Mouse (Mus musculus) left cerebral cortex, postnatal 36 days (tissue): ENCODE data around the gene Grip2. TPM values are rescaled to one million over a fixed set of nuclear protein-coding genes. Genes with fewer than 3 reads are reported as not detected.

ENCODE experiments used
- DNase-seq, 2 experiments: peaks; one replicate each; pipeline ENCODE4 v3.0.0; 2021 to 2022; ENCODE audit warnings: low spot score in 2 of 2, mixed read lengths in 1 of 2
- intact Hi-C: fragments of 180-260 bp; cut with DNase I; formaldehyde crosslinking; loops from one replicate; pipeline ENCODE4 v1.15.1; 2025
- total RNA-seq, 2 experiments: library from RNA; stranded (reverse); gene quantifications; 2 replicates each; pipeline ENCODE4 v1.2.3; 2021

The Grip2 gene
- total RNA-seq = 10 to 100 TPM; 15.6 to 20.5 TPM

DNA sequence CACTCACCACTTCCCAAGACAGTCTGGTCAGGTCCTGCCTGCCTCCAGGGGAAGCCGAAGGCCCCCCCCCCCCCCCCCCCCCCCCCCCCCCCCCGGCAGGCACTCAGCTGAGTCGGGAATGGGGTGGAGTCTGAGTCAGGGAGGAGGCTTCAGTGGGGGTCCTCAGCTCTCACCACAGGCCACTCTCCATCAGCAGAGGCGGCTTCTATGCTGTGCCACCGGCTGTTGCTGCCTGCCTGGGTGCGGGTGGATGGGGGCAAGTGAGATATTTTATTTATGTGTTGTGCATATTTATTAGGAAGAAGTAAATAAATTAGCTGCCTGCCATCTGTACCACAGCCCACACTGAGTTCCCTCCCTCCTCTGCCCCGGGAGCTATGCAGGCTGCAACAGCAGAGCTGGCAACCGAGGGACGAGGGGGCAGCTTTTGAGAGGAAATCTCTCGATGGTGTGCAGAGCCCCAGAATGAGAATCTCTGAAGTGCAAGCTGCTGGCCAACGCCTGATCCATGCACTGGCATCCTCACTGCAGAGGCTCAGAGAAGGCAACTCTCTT, at the start of gene Grip2:
TSS of gene Grip2 (minus strand) at position 235 of the 555 bp plus-strand sequence.
- DNase-seq = no peak
- intact Hi-C loops = no loop called here

DNA sequence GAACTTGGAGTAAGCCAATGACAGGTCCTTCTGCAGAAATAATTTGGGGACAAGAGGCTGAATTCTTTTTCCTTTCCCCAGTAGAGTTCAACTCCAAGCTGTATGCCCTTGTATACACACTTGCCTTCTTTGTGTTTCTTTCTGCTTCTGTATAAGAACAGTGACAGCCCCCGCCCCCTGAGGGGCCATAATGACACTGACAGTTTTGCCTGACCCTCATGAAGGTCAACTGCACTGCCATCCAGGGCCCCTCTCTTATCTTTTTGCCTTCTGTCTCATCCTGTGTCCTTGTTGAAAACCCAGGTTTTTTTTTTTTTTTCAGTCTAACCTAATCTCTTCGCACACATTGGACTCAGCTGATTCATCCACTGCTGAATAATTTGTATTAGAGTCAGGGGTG, 45.7 kb upstream of the Grip2 start:
- DNase-seq = no peak
- intact Hi-C loops = no loop called here

DNA sequence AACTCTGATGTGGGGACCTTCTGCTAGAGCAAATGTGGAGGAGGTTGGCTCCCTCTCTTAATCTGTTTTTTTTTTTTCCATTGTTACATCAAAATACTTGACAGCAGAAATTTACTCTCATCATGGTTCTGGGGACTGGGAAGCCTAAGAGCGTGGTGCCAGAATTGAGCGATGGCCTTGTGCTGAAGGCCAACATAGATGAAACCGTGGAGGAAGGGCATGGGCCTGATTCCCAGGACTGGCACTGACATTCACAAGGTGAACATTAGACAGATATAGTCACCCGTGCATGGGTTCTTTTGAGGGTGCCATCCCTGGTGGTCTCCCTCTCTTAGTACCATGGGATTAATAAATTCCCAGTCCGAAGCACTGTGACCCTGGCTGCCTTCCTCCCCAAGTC, 41.0 kb upstream of the Grip2 start:
- DNase-seq = no peak
- intact Hi-C loops = no loop called here

DNA sequence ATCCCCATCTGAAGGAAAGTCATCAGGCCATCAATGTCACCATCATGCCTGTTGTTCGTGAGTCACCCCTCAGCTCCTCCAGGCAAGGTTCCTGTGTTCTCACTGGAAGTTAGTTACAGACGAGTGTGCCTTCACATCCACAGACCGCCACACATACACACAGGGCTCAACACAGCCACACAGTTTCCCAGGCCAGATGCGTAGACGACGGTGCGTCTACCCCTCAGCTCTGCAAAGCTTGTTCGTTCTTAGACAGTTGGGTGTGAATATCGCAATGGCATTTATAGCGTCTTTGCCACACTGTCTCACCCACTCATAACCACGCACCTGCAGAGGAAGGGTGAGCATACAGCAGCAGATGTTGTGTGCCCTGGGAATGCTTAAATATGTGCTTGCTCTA, 38.6 kb upstream of the Grip2 start:
- peak; percentile 60 to 61 for DNase-seq

DNA sequence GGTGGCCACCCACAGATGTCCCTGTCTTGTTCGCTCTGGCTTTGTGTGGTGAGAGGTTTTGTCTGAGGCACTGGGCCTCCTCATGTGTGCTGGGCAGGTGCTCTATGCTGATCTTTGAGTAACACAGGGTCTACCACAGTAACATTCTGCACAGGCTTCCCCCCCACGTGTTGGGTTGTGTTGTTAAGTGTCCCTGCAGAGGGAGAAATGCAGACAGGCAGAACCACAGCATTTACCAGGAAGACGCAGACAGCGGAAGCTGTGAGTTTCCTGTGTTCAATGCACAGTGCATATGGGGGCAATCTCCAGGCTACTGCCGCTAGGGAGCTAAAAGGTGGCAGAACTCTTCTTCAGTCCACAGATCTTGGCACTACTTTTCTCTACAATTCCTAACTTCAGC, 37.5 kb upstream of the Grip2 start:
- DNase-seq = no peak
- intact Hi-C loops = no loop called here

More for the DNA sequence above, 38.6 kb upstream of the Grip2 start:
- intact Hi-C loops = no loop called here

DNA sequence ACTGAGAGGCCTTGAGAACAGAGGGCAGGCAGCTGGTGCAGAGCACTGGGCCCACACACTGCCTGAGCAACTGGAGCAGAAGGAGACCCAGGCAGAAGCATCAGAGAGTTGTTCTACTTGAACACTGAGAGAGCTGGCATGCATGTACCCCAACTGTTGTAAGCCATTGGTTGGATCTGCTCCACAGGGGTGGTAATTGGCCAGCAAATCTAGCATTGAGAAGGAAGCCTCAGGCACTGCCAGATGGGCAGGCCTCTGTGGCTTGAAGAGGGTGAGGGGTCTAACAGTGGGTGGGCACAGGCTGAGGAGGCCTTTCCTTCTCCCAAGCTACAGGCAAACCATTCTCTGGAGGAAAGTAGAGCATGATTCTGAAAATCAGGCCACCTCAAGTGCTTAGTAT, 35.8 kb upstream of the Grip2 start:
- intact Hi-C loops = no loop called here
- DNase-seq = no peak

DNA sequence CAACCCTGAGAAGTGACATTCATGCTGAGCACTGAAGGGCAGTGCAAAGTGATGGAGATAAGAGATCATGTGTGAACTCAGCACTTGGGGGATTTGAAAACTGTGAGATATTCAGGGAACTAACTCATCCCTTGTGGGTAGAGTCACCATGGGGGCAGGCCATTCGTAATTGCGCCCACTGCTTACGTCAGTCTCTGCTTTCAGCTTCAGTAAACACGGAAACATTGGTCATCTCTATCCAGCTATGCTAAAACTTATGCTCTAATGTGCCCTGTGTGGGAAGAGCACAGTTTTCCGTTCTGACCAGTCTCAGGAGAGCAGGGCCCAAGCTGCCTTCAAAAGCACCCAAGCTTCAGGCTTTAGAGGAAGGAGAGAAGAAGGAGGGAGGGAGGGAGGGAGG, 31.3 kb upstream of the Grip2 start:
- intact Hi-C loops = loop anchor here (10.0 kb wide), 1 partner anchor 294 kb away; no protein-coding TSS in a partner anchor
- no peak for DNase-seq

DNA sequence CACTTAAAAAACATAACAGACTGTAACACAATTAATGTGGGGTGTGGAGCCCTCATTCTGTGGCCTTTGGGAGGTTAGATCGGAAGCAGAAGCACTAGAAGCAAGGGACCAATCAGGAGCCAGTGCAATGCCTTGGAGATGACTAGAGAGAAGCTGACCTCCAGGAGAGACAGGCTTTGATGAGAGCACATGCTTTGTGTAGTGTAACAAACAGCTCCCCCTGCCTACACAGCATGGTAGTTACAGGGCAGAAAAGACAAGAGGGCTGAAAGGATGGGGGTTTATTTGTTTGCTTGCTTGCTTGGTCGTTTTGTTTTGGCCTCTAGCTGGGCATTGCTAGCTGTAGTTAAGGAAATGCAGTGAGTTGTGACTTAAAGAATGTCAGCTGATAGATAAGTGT, 25.5 kb upstream of the Grip2 start:
- intact Hi-C loops = loop anchor here (2.0 to 10.0 kb wide), 2 partner anchors 76 to 288 kb away; no protein-coding TSS in a partner anchor
- no peak for DNase-seq

DNA sequence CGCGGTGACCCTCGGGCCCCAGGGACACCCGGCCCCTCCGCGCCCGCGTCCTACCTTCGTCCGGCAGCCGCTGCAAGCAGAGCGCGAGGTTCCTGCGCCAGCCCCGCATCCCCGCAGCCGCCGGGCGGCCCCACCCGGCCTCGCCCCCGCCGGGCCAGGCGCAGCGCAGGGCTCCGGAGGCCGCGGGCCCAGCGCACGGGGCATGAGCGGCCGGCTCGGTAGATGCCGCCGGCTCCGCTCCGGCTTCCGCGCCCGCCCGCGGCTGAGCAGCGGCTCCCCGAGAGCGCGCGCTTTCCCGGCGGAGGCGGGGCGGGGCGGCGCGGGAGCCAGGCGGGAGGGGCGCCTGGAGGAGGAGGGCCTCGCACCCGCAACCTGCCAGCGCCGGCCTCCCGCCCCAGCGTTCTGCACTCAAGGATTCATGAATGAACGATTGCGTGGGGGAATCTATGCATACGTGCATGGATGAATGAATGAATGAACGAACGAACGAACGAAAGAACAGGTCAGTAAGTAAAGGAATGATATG, 16.6 kb upstream of the Grip2 start:
- intact Hi-C loops = loop anchor here (5.0 to 10.0 kb wide), 2 partner anchors 36 to 319 kb away; no protein-coding TSS in a partner anchor
- DNase-seq = peak in 1 of 2 experiments; percentile 53

DNA sequence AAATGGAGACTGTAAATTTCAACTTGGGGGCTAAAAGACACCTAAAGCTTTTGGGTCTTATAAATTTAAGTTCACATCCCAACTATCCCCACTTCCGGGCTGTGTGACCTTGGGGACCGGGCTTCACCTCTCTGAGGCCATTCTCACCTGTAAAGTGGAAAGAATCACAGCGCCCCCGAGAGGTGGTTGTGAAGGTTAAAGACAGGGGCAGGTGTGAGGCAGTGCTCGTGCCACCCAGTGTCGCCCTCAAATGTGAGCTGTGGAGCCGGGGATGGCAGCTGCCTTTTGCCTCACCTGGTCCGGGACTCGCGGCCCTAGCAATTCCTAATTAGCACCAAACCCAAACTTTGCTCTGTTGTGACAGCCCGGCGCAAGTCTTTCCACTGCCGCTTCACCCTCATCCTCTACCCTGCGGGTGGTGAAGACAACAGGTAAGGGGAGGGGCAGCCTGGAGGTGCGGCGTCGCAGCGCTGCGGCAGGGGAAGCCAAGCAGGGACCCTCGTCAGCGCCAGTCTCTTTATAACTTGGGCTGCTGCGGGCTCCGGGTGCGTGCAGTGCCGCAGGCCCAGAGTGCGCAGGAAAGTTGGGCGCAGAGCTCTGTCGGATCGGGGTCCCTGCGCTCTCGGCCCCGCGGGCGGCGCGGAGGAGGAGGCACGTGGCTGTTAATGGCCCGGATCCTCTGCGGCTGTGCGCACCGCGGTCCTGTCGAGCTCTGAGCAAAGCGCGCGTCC, 16.0 kb upstream of the Grip2 start:
- DNase-seq = peak in 1 of 2 experiments; percentile 43
- intact Hi-C loops = loop anchor here (5.0 to 10.0 kb wide), 2 partner anchors 36 to 318 kb away; no protein-coding TSS in a partner anchor

DNA sequence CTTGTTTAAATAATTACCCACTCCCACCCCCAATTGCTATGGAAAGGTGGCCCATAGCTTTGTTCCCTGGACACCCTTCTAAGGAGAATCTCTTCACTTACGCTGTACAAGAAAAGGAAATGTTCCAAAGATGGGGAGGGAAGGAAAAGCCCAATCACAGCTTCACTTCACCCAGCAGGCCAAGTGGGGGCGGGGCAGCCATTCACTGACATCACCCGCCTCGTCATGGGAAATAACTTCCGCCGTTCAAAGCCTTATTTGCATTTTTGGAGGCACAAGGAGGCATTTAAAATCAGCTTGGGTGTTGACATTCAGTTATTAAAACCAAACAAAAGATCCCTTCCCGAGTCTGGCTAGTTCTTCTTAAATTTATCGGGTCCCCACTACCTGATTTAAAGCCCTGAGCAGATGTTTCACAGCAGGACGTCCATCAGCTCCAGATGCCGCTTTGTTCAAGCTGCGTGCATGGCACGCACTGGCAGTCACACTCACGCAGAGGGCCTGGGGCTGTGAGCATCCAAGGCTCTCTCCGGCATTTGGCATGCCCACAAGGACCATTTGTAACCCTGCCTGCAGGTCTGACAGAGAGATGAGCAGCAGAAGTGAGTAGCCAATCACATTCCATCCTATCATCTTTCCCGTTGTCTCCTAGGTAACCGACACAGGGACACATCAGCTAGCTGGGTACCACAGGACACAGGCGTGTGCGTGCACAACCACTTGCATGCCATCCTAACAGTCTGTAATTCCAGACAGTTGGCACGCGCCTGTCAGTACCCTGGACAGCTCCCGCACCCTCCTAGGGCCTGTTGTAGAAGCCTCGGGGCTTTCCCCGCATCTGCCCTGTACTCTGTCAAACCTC, 12.2 kb upstream of the Grip2 start:
- intact Hi-C loops = no loop called here

DNA sequence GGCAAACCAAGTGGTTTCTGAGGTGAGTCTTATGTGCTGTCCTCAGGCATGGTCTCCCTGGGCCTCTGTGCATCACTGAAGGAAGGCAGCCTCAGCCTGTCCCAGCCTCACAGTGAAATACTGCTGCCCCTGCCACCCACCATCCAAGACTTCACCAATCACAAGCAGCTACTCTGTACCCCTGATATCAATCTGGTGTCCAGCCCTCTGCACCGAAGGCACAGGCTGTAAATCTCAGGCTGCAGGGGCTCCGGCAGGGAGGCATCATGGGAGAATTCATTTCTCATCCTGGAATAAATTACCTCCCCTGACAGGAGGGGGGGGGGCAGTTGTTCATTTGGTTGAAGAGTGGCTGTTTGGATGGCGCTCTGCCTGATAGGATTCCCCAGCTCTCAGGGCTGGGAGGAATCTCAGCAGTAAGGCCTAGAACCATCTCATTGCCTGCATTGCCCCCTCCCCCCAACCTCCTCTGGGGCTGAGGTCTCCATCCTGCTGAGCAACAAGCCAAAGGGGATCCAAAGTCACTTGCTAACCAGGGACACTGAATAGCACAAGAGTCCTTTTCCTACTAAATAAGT, 5.9 kb upstream of the Grip2 start:
- intact Hi-C loops = no loop called here
- no peak for DNase-seq

More for the DNA sequence above, 12.2 kb upstream of the Grip2 start:
- peak; percentile 54 to 59 for DNase-seq

DNA sequence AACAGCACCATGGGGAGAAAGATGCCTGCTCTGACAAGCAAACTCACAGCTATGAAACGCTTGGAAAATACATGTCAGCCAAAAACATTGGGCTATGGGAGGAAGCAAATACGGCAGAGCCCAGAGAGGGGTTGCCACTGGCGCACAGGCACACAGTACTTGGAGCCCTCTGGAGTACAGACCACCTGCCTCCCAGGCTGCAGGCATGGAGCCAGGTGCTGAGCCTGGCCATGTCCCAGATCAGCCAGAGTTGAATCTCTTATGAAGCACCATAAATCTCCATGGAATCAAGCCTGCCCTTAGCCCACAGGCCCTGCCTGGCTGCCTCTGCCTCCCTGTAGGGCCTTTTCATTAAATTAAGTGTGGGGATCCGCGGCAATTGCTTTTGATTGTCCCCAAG, 876 bp upstream of the Grip2 start:
- no peak for DNase-seq
- intact Hi-C loops = no loop called here

DNA sequence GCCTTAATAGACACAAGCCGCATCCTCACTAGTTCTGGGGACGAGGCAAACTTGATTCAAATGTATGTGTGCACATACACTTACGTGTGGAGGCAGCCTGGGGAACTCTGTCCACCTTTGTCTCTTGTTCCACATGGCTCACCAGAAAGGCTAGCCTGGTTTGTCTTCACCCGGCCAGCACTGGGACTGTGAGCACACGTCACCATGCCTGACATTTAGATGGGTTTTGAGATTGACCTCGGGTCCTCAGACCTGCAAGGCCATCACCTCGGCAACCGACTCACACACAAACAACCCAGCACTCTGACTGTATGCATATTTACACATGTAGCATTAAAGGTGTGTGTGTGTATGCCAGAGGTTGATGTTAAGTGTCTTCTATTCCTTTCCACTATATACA, 8.8 kb downstream of the Grip2 start:
- intact Hi-C loops = no loop called here
- no peak for DNase-seq

DNA sequence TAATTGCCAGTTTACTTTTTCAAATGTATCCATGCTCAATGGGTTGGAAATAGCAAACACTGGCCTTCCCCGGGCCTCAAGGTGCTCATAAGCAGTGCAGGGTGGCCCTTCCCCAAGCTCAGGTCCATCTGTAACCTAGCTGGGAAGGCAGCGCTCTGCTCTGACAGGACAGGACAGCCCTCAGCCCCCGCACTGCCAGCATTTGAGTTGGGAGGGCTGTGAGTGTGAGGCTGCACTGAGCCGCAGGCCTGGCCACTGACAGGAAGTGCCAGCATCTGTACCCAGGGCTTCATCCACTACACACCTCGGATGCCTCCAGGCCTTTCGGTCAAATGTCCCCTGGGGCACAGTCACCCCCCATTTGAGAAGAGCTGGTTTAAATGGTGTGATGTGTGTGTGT, 11.1 kb downstream of the Grip2 start:
- intact Hi-C loops = no loop called here
- no peak for DNase-seq

DNA sequence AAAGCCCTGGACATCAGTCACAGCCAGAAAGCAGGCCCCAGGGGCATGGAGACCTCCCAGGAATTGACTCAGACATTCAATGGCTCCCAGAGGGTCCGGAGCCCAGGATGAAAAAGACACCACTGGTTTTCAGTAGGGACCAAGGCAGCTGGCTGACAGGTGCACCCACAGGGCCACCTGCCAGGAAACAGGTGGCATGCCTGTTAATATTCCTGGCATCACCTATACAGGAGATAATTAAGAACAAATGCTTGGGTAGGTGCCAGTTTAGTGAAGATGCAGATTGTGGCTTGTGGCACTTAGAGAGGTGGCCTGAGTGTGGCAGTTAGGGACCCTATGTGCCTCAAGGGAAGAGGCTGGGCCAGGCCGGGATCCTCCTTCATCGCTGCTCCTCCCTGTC, 13.4 kb downstream of the Grip2 start:
- intact Hi-C loops = no loop called here
- DNase-seq = no peak

DNA sequence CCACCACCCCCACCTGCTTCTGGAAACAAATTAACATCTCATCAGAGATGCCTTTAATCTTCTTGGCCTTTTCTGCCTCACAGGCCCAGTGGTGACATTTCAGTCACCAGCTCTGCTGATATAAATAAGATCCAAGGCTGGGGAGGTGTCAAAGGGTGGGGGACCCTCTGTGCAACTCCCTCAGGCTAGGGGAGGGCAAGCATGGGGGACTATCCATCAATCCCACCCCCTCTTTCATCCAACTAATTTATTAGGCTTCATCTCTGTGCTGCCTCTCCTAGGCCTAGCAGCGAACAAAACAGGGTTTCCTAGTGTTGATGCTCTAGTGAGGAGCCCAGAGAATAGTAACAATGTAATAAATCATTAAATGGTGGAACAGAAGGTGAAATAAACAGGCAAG, 17.0 kb downstream of the Grip2 start:
- intact Hi-C loops = no loop called here
- DNase-seq = no peak

DNA sequence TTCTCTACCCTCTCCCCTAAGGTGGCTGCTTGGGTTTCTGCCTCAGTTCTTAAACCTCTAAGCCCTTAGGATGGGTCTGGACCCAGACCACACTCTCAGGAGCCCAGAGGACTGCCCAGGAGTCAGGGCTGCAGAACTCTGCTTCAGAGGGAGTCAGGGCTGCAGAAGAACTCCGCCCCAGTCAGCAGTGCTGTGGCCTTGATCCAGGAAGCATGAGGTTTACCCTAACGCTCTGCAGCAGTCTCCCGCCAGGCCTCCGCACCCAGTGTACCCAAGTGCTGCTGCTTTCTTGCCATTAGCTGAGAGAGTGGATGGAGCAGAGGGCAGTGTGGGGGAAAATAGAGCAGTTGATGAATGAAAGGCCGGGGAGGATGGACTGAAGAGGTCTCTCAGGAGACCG, 19.0 kb downstream of the Grip2 start:
- DNase-seq = no peak
- intact Hi-C loops = loop anchor here (5.0 kb wide), 1 partner anchor 34 kb away; no protein-coding TSS in a partner anchor

DNA sequence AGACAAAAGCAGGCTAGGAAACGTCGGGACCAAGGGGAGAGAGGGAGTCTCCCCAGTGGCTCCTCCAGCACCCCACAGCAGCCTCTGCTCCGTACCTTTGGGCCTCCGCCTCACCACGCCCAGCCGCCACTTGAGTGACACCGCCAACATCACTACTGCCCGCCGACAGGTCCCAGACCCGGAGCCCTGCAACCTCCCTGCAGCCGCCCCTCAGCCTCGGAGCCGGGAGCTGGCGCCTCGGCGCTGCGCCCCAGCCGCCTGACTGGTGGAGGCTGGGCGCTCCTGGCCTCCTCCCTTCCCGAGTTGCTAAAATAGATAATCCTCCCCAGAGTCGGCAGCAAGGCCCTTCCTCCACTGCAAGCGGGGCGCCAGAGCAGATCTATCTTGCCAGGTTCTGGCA, 19.9 kb downstream of the Grip2 start:
- intact Hi-C loops = loop anchor here (5.0 kb wide), 1 partner anchor 35 kb away; no protein-coding TSS in a partner anchor
- DNase-seq = peak; percentile 54 to 63

DNA sequence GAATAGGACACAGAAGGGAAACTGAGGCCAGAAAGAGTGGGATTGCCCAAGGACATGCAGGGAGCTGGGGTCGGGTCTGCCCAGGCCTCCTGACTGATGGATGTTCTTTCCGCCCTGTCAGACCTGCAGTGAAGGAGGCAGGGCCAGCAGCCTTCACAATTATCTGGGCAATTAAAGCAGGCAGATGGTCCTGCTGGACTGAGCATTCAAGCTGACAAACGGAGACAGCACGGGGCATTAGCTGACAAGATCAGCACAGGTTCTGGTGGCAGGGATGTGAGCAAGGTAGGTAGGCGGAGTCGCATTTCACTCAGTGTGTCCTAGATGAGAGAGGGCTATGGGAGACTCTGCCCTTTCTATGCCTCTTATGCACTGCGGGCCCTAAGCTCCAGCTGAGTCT, 22.9 kb downstream of the Grip2 start:
- DNase-seq = no peak
- intact Hi-C loops = no loop called here
